Mouse (Mus musculus) kidney, adult 2 months (tissue): ENCODE results near the gene Rubcnl. TPM values are rescaled to one million over a fixed set of nuclear protein-coding genes. Genes with fewer than 3 reads are reported as not detected.

ENCODE experiments used
- DNase-seq: peaks from one replicate; pipeline ENCODE4 v3.0.0; 2021
- H3K27ac ChIP-seq: fragments of 200-500 bp; 2 replicates; pipeline ENCODE4 v1.5.1; 2012; ENCODE audit warnings: low read depth, low read length, control low read depth, inconsistent platforms; ENCODE audit not compliant: insufficient read depth
- H3K27me3 ChIP-seq: fragments of 200-500 bp; replicated peaks from 2 replicates; pipeline ENCODE4 v1.6.1; 2012; ENCODE audit warnings: mild to moderate bottlenecking, moderate library complexity, low read length, inconsistent platforms; ENCODE audit not compliant: control insufficient read depth, insufficient read depth
- H3K36me3 ChIP-seq: fragments of 200-500 bp; 2 replicates; pipeline ENCODE4 v1.6.1; 2012; ENCODE audit warnings: mild to moderate bottlenecking, moderate library complexity, low read length, inconsistent platforms; ENCODE audit not compliant: control insufficient read depth, insufficient read depth
- H3K4me1 ChIP-seq: fragments of 200-500 bp; 2 replicates; pipeline ENCODE4 v1.6.1; 2011; ENCODE audit warnings: low read length; ENCODE audit not compliant: control insufficient read depth, insufficient read depth
- H3K4me3 ChIP-seq: fragments of 200-500 bp; 2 replicates; pipeline ENCODE4 v1.5.1; 2011; ENCODE audit warnings: mild to moderate bottlenecking, low read depth, low read length, control low read depth; ENCODE audit not compliant: insufficient read depth
- CTCF ChIP-seq: fragments of 200-500 bp; conservative IDR thresholded peaks from 2 replicates; pipeline ENCODE4 v1.5.1; 2011; ENCODE audit warnings: low read depth, mild to moderate bottlenecking, control low read depth, low read length, moderate library complexity, mixed read lengths; ENCODE audit not compliant: insufficient read depth, insufficient read length
- POLR2A ChIP-seq: fragments of 200-500 bp; IDR thresholded peaks from one replicate; pipeline ENCODE4 v1.6.1; 2011; ENCODE audit warnings: low read depth, low read length, control low read depth
- WGBS: fragments of 180-500 bp; shearing (Covaris S2); methylation state at CpG from one replicate; pipeline ENCODE4 v1.1.7; 2018; 5-methylcytosine and 5-hydroxymethylcytosine counted together
- polyA plus RNA-seq: library from polyadenylated mRNA; depleted of rRNA; stranded (reverse); fragments of >200 nt; gene quantifications from 2 replicates; pipeline ENCODE4 v1.2.3, GENCODE M21; 2012; rRNA removed

Gene Rubcnl
- 0.27 and 1.2 TPM in 2 replicates for polyA plus RNA-seq

DNA sequence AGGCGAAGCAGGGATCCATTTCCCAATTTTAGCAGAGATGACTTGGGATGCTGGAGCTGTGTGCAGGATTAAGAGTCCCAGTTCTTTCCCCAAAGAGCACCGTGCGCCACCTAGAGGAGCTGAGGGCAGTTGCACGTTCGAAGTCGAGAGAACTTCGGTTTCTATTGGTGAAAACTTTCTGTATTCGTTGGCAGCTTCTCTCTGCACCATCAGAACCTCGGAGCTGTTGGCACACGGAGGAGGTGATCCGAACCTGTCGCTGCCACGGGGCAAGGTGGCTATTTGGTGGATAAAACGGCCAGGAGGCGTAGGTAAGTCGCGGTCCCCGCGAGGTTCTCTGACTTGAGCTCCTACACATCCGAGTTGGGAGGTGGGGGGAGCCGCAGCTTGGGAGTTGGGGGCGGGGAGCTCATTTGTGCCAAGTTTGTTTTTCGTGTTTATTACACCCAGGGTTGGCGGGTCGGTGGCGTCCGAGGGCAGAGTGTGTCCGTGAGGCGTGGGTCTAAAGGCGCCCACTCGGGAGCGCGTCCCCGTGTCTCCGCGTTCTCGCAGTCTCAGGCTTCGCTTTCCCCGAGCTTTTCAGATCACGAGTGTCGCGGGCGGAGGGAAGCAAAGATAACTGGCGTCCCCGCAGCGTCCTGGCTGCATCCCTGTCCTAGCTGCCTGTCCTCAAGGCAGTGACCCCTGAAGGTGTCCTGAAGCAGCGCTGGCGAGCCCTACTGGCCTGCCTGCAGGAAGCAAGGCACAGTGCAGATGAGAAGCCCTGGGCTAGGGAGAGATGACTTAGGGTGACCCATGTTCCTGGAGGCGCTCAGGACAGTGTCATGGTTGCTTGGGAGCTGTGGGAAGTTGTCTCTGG is at the start of gene Rubcnl:
Gene Rubcnl (plus strand): TSS at position 172 of the 859 bp plus-strand sequence.
- WGBS, result 2% methylated on average over 49 of the region's 49 CpGs
- no peak within 1 kb of the TSS for H3K27ac ChIP-seq
- peak within 1 kb of the TSS; percentile 82 for H3K4me3 ChIP-seq
- TF ChIP-seq POLR2A (no peak), CTCF (peak; percentile 89)
- peak; percentile 75 for DNase-seq
- H3K36me3 ChIP-seq, result no peaks in the 10 kb centered on the region
- no peaks in the 10 kb centered on the region; the same call in 1 of the 2 replicates for H3K27me3 ChIP-seq
- 0 out of 2 replicates have a peak, but pooled peaks cover 3% of the 10 kb centered on the region for H3K4me1 ChIP-seq

GRCm38 (mm10) chr14:74972216-74972615 is 43.6 kb upstream of the Rubcnl start:
- 58% methylated on average over 3 of the region's 3 CpGs for WGBS
- no peak overlapping the region for H3K4me3 ChIP-seq
- no peaks in the 10 kb centered on the region for H3K36me3 ChIP-seq
- H3K27me3 ChIP-seq, result no peaks in the 10 kb centered on the region
- no peak for TF ChIP-seq POLR2A
- TF ChIP-seq CTCF, result no peak
- H3K27ac ChIP-seq, result no peak overlapping the region
- DNase-seq, result peak; percentile 44
- H3K4me1 ChIP-seq, result peaks cover 4% of the 10 kb centered on the region; the same call in 1 of the 2 replicates

- 76% methylated on average over 5 of the region's 5 CpGs for WGBS
- no peaks in the 10 kb centered on the region for H3K36me3 ChIP-seq
- H3K4me3 ChIP-seq, result no peak overlapping the region
- DNase-seq, result no peak
- TF ChIP-seq CTCF (no peak), POLR2A (no peak)
- no peaks in the 10 kb centered on the region for H3K27me3 ChIP-seq
- no peak overlapping the region for H3K27ac ChIP-seq
- peaks cover 4% of the 10 kb centered on the region; the same call in 1 of the 2 replicates for H3K4me1 ChIP-seq
These were observed 43.1 kb upstream of the Rubcnl start for GRCm38 (mm10) chr14:74972687-74973086.

DNA sequence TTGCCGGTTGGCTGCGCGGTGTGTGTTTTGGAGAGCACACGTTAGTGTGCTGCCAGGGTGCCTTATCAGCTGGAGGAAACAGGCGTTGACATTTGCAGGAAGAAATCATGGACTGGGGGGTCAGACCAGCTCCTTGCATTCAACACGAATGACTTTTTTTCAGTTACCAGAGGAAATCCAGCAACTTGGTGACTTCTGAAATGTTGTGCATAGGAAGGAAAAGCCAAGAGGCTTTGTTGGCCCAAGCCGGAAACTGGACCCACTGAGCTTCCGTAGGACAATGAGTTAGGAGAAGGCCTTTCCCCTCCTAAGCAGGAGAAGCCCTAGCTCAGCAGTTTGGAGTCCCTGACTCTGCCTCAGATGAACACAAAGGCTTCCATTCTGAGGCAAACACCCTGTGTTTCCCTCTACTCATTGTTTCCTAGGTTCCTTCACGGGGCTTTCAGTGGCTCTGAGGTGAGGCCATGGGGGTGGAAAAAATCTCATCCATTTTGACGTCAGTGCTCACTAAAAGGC is 41.6 kb upstream of the Rubcnl start:
- TF ChIP-seq CTCF, result no peak
- TF ChIP-seq POLR2A, result no peak
- no peak overlapping the region for H3K4me3 ChIP-seq
- no peaks in the 10 kb centered on the region for H3K36me3 ChIP-seq
- WGBS, result 68% methylated on average over 10 of the region's 10 CpGs
- H3K27me3 ChIP-seq, result no peaks in the 10 kb centered on the region
- peak; percentile 75 for DNase-seq
- peaks cover 4% of the 10 kb centered on the region; the same call in 1 of the 2 replicates for H3K4me1 ChIP-seq
- peak overlapping the region; percentile 24; the same call in 1 of the 2 replicates for H3K27ac ChIP-seq

DNA sequence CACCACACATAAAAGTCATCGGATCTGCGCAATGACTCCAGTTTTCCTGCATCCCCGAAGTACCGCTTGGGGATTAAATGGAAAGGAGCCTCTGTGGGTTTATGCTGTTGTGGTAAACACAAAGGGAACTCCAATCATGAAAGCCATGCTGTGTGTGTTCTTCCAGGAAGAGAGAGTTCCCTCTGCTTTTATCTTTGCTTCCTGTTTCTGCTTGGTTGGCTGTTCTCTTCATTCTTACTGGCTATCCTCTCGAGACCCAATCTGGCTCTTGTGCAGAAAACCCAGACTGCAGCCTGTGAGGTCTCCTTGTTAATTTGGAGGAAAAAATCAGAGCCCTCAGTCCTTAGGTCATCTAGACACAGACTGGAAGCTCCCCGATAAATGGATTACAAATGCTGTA is 38.9 kb upstream of the Rubcnl start:
- no peak for DNase-seq
- Histone ChIP-seq H3K27me3 (no peaks in the 10 kb centered on the region), H3K4me3 (no peak overlapping the region), H3K4me1 (peaks cover 4% of the 10 kb centered on the region; the same call in 1 of the 2 replicates), H3K36me3 (no peaks in the 10 kb centered on the region), H3K27ac (no peak overlapping the region)
- WGBS, result 86% methylated on average over 6 of the region's 6 CpGs
- TF ChIP-seq CTCF (no peak), POLR2A (no peak)

DNA sequence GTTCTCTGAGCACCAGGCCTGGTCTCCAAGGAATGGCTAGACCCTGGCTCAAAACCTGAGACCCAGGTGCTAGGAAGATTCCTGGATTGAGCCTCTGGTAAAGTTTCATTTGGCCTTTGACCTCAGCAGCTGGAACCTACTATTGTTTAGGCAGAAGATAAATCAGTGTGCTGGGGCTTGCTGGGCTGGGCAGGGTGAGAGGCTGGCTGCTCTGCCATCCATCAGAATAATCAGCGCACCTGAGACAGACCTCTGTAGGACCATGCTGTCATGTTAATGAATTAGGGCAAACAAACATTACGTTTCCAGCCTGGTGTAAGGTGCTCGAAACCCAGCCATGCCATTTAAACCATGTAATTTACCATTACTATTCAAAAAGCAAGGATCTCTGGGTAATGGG is 34.8 kb upstream of the Rubcnl start:
- Histone ChIP-seq H3K27me3 (no peaks in the 10 kb centered on the region; the same call in 1 of the 2 replicates), H3K36me3 (no peaks in the 10 kb centered on the region), H3K4me1 (no peaks in the 10 kb centered on the region), H3K4me3 (no peak overlapping the region), H3K27ac (no peak overlapping the region)
- DNase-seq, result no peak
- TF ChIP-seq CTCF (no peak), POLR2A (no peak)
- 81% methylated on average over 3 of the region's 3 CpGs for WGBS

DNA sequence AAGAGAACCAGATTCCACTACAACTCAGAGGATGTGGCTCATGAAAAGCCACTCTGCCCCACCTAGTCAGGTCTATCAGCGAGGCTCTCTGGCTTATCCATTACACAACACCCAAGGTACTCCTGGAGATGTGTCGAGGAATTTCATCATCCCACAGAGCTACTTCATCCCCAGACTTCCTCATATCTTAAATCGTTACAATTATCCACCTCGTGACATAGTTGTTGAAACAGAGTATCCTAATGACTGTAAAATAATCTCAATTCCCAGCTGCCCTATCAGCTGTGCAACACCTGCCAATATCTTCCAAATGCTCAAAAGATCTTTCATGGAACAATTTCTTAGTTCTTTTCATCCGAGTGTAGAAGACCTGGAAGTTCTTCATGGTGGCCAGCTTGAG is 32.7 kb upstream of the Rubcnl start:
- 85% methylated on average over 5 of the region's 5 CpGs for WGBS
- TF ChIP-seq POLR2A (no peak), CTCF (no peak)
- no peaks in the 10 kb centered on the region for H3K4me1 ChIP-seq
- no peak for DNase-seq
- no peaks in the 10 kb centered on the region; the same call in 1 of the 2 replicates for H3K27me3 ChIP-seq
- no peak overlapping the region for H3K27ac ChIP-seq
- H3K4me3 ChIP-seq, result no peak overlapping the region
- H3K36me3 ChIP-seq, result no peaks in the 10 kb centered on the region
